Mouse (Mus musculus): ENCODE results near the gene Rgs2. TPM values are rescaled to one million over a fixed set of nuclear protein-coding genes. Genes with fewer than 3 reads are reported as not detected.

The Rgs2 gene
- polyA plus RNA-seq, 1 experiment from 2014 or later = 33.2 TPM

- WGBS = 45% methylated on average over 2 of the region's 2 CpGs
- Histone ChIP-seq H3K36me3 (ENCODE audit: insufficient read depth, low read length) (no peaks in the 10 kb centered on the region), H3K4me1 (ENCODE audit: insufficient read depth, low read length) (no peaks in the 10 kb centered on the region), H3K27ac (ENCODE audit: low read length) (no peak overlapping the region), H3K9me3 (ENCODE audit: low read length) (no peaks in the 10 kb centered on the region), H3K9ac (replicated peaks; ENCODE audit: low read length) (no peak overlapping the region), H3K4me3 (ENCODE audit: low read length) (no peak overlapping the region), H3K4me2 (replicated peaks; ENCODE audit: low read depth, low read length) (no peak overlapping the region), H3K27me3 (ENCODE audit: insufficient read depth, low read length) (no peaks in the 10 kb centered on the region)
- no peak for ATAC-seq (ENCODE audit: low FRiP score, low TSS enrichment)
Measured at GRCm38 (mm10) chr1:143952841-143953240, 51.1 kb downstream of the Rgs2 start.

Other genes with a start within 250 kb of the Rgs2 start
- gene Trove2, start 227.1 kb downstream of the Rgs2 start, polyA plus RNA-seq (2015; fragmentation: Nextera tagmentation; extraction: Ambion mirVana) = 16.2 and 18.1 TPM in 2 replicates
- 88.5 and 99.1 TPM in 2 replicates for gene Uchl5, start 226.9 kb downstream of the Rgs2 start, polyA plus RNA-seq (2015; fragmentation: Nextera tagmentation; extraction: Ambion mirVana)
- gene Rgs13, start 173.2 kb upstream of the Rgs2 start, polyA plus RNA-seq (2015; fragmentation: Nextera tagmentation; extraction: Ambion mirVana) = not detected in 2 replicates
- gene Rgs1, start 245.1 kb upstream of the Rgs2 start, polyA plus RNA-seq (2015; fragmentation: Nextera tagmentation; extraction: Ambion mirVana) = not detected in 2 replicates